Mouse (Mus musculus) regulatory T cell (primary cell): Measurements from ENCODE around the gene Cmc4.

Experiments used
- in situ Hi-C: fragments of 300-600 bp; cut with MboI, MseI; formaldehyde crosslinking; loops from one replicate; pipeline ENCODE4 v1.15.1; 2025; ENCODE audit warnings: high pct_unique_total_duplicates

Gene Cmc4

DNA sequence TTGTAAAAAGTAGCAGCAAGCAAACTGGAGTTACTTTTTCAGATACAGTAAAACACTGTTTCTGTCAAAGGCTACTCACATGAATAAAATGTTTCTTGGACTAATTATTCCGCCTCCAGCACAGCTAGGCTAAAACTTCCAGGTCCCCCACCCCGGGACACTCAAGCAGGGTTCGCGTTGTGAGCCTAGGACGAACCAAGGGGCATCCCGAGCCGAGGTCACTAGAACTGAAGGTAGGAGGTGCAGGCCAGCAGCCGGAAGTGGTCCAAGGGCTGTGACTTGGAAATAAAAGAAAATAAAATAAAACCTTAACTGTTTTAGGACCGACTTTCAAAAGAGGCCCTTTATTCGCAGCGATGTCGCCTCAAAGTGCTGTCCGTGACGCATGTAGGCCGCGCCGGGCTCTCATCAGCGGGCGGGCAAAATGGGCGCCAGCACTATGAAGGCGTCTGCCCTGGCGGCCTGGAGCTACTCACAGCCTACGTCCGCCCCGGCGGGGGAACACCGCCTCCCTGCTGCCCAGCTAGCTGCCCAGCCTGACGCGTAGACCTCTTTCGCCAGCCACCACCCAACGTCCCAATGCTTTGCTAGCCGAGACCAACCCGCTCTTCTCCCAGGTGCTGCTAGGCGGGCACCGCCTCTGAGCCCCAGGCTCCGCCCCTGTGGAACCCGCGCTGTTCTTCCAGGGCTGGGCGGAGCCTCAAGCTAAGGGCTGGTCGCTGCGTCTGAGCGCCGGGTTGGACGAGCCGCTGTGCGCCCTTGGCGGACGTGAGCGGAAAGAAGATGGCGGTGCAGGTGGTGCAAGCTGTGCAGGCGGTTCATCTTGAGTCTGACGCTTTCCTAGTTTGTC, at the start of gene Cmc4, which contains the start of the genes Mtcp1 and Brcc3:
Gene Cmc4 (minus strand): TSS at position 649 of the 850 bp plus-strand sequence.
Gene Mtcp1 (minus strand): TSS at position 653 of the 850 bp plus-strand sequence.
Gene Brcc3 (plus strand): TSS at position 693 of the 850 bp plus-strand sequence.
- in situ Hi-C loops = no loop called here

DNA sequence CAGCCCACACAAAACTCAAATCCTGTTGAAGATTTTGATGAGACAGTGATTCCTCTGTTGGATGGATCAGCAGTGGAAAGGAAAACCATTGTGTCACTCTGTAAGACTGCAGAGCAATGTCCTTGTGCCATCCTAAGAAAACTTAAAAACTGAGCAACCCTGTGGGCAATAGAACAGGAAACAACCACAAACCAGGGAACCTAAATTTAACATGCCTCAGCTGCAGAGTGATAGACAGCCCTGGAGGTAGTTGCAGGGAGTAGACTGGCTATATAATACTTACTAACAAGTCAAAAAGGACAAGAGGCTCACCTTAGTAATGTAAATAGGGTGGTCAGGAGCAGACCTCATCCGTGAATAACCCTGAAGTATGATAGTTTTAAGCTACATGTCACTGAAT, 38.2 kb upstream of the Cmc4 start:
- in situ Hi-C loops = no loop called here

DNA sequence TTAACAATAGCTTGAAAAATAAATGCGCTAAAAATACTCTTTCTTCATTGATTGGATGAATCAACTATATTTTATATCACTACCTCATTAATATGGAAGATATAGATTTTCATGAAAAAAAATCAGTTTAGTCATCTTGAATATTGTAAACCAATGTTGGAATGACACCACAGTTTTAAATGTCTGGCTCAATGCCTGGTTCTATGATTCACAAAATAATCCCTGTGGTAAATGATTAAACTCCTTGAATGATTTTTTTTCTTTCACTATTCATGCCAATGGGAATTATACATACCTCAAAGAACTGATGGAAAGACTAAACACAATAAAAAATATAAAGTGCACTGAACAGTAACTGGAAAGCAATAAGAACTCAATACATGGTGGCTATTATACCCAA, 6.7 kb downstream of the Cmc4 start:
- in situ Hi-C loops = no loop called here

DNA sequence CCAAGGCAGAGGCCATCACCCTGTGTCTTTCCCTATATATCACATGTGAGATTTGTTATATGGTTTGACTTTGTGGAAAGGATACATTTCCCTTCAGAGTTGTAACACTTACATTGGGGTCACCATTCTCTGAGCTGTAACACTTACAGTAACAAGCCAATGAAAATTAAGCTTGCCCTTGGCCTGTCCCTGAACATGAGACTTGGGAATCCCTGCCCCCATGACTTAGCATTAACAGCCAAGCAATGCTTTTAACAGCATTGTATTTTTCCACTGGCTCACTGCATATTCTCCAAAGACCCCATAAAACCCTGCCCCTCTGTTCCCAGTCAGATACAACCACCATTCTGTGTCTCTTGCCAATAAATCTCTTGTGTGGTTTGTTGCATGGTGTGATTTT, 13.0 kb downstream of the Cmc4 start:
- in situ Hi-C loops = no loop called here

DNA sequence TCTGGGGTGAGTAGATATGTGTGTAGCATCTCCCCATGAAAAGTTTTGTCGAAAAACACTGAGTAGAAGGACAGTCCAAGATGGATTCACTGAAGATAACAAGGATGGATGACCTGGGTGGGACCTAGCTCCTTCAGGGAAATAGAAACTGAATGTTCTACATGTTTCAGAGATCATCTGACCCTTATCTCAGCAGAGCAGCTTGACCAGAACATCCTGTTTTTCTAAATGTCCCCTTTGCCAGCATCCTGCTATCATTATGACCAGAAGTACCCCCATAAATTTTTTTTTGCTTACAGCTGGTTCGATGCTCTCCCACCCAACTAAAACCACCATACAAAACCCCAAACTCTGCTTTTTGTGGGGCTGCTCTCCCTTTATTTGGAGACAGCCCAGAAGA, 13.7 kb downstream of the Cmc4 start:
- in situ Hi-C loops = no loop called here

DNA sequence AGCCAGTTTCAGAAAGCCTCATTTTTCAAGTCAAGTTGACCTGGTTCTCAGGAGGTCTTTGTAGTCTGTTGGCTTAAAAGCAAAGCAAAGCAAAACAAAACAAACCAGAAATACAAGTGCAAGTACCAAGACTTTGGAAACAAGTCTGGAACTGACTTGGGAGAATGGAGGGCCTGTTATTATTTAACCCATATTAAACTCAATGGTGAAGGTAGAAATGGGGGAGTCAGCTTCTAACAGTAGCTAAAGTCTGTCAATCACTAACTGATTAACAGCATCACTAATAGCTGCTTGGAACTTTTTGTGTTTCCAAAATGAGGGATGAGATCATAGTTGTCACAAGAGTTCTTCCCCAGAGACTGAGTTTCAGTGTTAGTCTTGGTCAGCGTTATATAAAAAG, 16.9 kb downstream of the Cmc4 start:
- in situ Hi-C loops = no loop called here

DNA sequence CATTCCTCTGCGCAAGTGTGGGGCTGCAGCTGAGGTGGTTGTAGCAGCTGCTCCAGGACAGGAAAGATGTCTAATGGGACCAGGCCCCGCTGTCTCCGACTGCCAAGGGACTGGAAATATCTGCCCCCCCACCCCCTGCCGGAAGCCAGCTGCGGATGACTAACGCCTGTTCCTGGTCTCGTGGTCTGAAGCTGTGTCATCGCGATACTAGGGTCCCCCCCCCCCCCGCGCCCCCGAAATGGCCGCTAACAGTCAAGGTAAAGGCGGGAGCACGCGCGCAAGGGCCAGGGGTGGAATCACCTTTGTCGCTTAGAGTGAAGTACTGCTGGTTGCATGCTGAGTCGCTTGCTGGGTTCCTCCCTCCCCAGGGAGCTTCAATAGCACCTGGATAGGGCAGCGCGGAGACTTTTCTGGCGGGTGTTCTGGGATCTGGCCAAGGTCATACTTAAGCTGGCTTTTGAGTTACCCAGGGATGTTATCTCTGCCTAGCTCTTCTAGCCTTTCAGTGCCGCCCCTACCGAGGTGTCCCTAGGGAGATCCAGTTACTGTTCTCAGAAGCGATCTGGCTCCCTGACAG, 34.1 kb downstream of the Cmc4 start, which contains the start of the genes Fundc2 and F8:
Gene Fundc2 (plus strand): TSS at position 205 of the 577 bp plus-strand sequence.
Gene F8 (minus strand): TSS at position 421 of the 577 bp plus-strand sequence.
- in situ Hi-C loops = no loop called here

DNA sequence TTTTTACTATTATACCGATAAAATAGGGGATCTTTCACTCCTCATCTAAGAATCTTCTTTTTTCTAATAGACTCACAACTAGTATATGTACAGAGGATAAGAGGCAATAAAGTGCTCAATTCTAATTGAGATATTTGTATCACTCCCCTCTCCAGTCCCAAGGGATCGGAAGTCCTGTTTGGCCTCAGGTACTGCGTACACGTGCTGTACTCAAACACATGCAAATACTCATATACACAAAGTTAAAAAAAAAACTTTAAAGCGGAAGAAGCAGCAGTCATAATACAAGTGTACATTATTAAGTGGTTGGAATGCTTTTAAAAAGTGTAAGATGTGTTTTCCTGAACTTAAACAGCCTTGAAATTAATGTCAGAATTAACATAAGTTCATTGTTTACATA, 34.7 kb downstream of the Cmc4 start:
- in situ Hi-C loops = no loop called here

DNA sequence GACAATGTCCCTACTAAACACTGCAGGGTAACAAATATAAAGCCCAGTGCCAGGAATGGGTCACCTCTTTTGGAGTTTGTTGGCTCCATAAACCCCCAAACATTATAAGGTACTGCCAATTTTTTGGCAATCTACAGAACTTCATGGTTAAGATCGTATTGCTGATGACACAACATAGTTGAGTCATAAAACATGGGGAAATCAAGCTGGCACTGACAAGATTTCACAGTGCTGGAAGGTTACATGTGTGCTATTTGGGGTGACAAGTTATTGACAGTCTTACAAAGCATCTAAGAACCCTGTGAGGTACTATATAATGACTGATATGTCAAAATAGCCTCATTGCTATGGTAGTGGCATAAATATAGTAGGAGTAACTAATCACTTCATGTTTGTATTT, 35.2 kb downstream of the Cmc4 start:
- in situ Hi-C loops = no loop called here

DNA sequence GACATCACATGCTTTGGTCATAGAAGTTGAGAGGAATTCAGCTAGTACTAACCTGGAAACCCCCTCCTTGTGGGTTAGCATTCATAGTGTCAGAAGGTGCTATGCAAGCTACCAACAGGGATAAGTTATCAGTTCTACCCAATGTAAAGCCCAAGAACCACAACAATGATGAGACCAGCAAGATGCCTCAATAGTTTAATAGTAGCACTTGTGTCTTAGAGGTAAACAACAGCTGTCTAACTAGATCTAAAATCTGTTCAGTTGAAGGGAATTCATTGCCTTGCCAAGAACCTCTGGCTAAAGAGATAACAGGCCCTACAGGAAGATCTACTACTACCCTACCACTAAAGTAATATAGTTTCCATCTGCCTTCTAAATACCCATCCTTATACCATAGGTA, 39.6 kb downstream of the Cmc4 start:
- in situ Hi-C loops = no loop called here

DNA sequence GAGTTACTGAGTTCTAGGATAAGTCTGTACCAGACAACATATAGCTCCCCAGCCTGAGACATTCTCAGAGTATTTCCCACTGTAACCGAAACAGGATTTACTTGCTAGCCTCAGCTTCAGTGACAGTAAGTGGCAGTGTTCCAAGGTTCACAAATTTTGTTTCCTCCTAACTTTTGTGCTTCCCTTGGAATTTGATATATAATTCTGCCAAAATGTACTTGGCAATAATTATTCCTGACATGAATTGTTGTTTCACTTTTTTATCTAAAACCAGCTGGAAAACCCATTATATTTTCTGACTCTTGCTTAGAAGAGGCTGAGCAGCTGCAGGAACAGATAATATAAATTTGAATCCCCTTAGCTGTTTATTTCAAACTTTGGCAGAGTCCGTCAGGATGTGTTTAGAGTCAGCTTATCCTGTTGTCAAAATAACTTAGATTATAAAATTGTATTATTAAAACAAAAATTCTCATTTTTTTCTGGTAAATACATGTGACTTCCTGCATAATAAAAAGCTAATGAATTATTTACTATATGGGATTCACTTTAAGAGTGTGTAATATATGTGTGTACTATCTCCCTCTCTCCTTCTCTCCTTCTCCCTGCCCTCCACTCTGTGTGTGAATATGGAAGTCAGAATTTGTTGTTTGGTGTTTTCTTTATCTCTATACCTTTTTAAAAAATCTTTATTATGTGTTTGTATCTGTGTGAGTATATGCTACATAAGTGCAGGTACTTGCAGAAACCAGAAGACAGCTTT, 43.5 kb downstream of the Cmc4 start:
- in situ Hi-C loops = no loop called here

DNA sequence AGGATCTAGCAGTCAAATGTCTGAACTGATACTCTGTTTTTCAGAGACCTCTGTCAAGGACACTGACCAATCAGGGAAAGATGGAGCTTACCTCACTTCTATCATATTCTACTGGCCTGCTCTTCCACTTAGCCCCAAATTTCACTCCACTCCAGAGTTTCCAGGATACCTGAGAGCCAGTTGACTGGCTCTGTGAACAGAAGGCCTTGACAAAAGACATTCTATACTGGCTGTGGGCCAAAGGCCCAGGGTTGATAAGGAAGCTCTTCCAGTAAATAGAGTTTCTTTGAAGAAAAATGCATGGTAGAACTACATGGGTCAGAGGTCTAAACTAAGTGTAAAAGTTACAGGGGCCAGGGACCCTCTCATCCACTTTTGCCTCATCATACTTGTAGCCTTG, 46.2 kb downstream of the Cmc4 start:
- in situ Hi-C loops = no loop called here
